Mouse (Mus musculus) large intestine, adult 2 months (tissue): ENCODE data around the gene Sun2. TPM values are rescaled to one million over a fixed set of nuclear protein-coding genes. Genes with fewer than 3 reads are reported as not detected.

Experiments
- DNase-seq: peaks from one replicate; pipeline ENCODE4 v3.0.0-alpha.2; 2012; ENCODE audit warnings: low read depth, low spot score
- WGBS: fragments of 180-500 bp; shearing (Covaris S2); methylation state at CpG from one replicate; pipeline ENCODE4 v1.1.7; 2018; 5-methylcytosine and 5-hydroxymethylcytosine counted together
- polyA plus RNA-seq: library from polyadenylated mRNA; depleted of rRNA; stranded (reverse); fragments of >200 nt; gene quantifications from 2 replicates; pipeline ENCODE4 v1.2.3, GENCODE M21; 2012; rRNA removed

Gene Sun2
- polyA plus RNA-seq, 1 experiment: 19.0 TPM

- 7% methylated on average over 24 of the region's 24 CpGs for whole genome bisulfite sequencing
- no peak for DNase-seq
These were observed 52.5 kb downstream of the Sun2 start for GRCm38 (mm10) chr15:79689662-79690425.

GRCm38 (mm10) chr15:79688268-79688956 lies 53.9 kb downstream of the Sun2 start:
- no peak for DNase-seq
- WGBS: 4% methylated on average over 8 of the region's 8 CpGs

- WGBS: under 1% methylated on average over 72 of the region's 72 CpGs
- DNase-seq: no peak
These were observed 54.6 kb downstream of the Sun2 start, which contains the start of gene Josd1 for GRCm38 (mm10) chr15:79687646-79688267. TSS of gene Josd1 (minus strand) at chr15:79687919.

GRCm38 (mm10) chr15:79687175-79687574 lies 55.2 kb downstream of the Sun2 start:
- no peak for DNase-seq
- under 1% methylated on average over 33 of the region's 33 CpGs for whole genome bisulfite sequencing

- 9% methylated on average over 15 of the region's 15 CpGs for WGBS
- DNase-seq: no peak
These were observed 56.1 kb downstream of the Sun2 start for GRCm38 (mm10) chr15:79686046-79686869.

- WGBS: 8% methylated on average over 6 of the region's 6 CpGs
- DNase-seq: no peak
These were observed 57.1 kb downstream of the Sun2 start for GRCm38 (mm10) chr15:79685141-79685641.

GRCm38 (mm10) chr15:79684616-79685015 lies 57.7 kb downstream of the Sun2 start:
- WGBS: 70% methylated on average over 6 of the region's 6 CpGs
- DNase-seq: no peak

- DNase-seq: no peak
- WGBS: 25% methylated on average over 19 of the region's 19 CpGs
These were observed 58.5 kb downstream of the Sun2 start for GRCm38 (mm10) chr15:79683707-79684465.

GRCm38 (mm10) chr15:79683146-79683545 lies 59.2 kb downstream of the Sun2 start:
- DNase-seq: no peak
- WGBS: 26% methylated on average over 6 of the region's 6 CpGs

GRCm38 (mm10) chr15:79681973-79682372 lies 60.4 kb downstream of the Sun2 start:
- no peak for DNase-seq
- 49% methylated on average over 4 of the region's 4 CpGs for WGBS

- DNase-seq: no peak
- WGBS: 43% methylated on average over 2 of the region's 2 CpGs
These were observed 64.4 kb downstream of the Sun2 start for GRCm38 (mm10) chr15:79677936-79678335.

Other genes starting within 250 kb of the Sun2 start
- gene Kcnj4, start 237.3 kb downstream of the Sun2 start, polyA plus RNA-seq: 0.05 TPM in 1 of 2 replicates, not detected in the other
- gene Kdelr3, start 226.1 kb downstream of the Sun2 start, polyA plus RNA-seq: 22.6 and 31.1 TPM in 2 replicates
- 91.2 and 159 TPM in 2 replicates for gene Ddx17, start 195.8 kb downstream of the Sun2 start, polyA plus RNA-seq
- 0.05 and 0.10 TPM in 2 replicates for gene Dmc1, start 137.4 kb downstream of the Sun2 start, polyA plus RNA-seq
- 0.16 and 0.78 TPM in 2 replicates for gene Fam227a, start 83.6 kb downstream of the Sun2 start, polyA plus RNA-seq
- 8.0 and 12.5 TPM in 2 replicates for gene Cby1, start 83.3 kb downstream of the Sun2 start, polyA plus RNA-seq
- 59.2 and 73.0 TPM in 2 replicates for gene Tomm22, start 71.7 kb downstream of the Sun2 start, polyA plus RNA-seq
- gene Josd1, start 54.6 kb downstream of the Sun2 start, polyA plus RNA-seq: 14.9 and 15.9 TPM in 2 replicates
- 28.8 and 29.1 TPM in 2 replicates for gene Gtpbp1, start 51.7 kb downstream of the Sun2 start, polyA plus RNA-seq
- 21.3 and 22.5 TPM in 2 replicates for gene Dnal4, start 35.3 kb upstream of the Sun2 start, polyA plus RNA-seq
- gene Nptxr, start 62.2 kb upstream of the Sun2 start, polyA plus RNA-seq: 0.71 and 1.0 TPM in 2 replicates
- not detected in 2 replicates for gene Npcd, start 91.7 kb upstream of the Sun2 start, polyA plus RNA-seq
- 15.5 and 17.5 TPM in 2 replicates for gene Cbx6, start 92.2 kb upstream of the Sun2 start, polyA plus RNA-seq
- 28.3 and 34.3 TPM in 2 replicates for gene Apobec3, start 149.1 kb upstream of the Sun2 start, polyA plus RNA-seq
- gene Cbx7, start 228.6 kb upstream of the Sun2 start, polyA plus RNA-seq: 22.1 and 30.5 TPM in 2 replicates